Mouse (Mus musculus) forebrain, embryonic 15.5 days (tissue): Measurements from ENCODE around the gene Dbh. TPM values are rescaled to one million over a fixed set of nuclear protein-coding genes. Genes with fewer than 3 reads are reported as not detected.

ENCODE experiments used
- ATAC-seq: fragments of 200-750 bp; cut with Nextera tagmentation; replicated peaks from 2 replicates; pipeline ENCODE4 v1.8.0; 2017; ENCODE audit warnings: mild to moderate bottlenecking, moderate TSS enrichment, moderate library complexity
- H3K27ac ChIP-seq: fragments of 300-500 bp; sonication (generic); replicated peaks from 2 replicates; pipeline ENCODE4 v1.5.1; 2015; ENCODE audit warnings: mild to moderate bottlenecking, inconsistent platforms
- H3K27me3 ChIP-seq: fragments of 300-500 bp; sonication (generic); 2 replicates; pipeline ENCODE4 v1.6.1; 2015; ENCODE audit warnings: inconsistent platforms
- H3K36me3 ChIP-seq: fragments of 300-500 bp; sonication (generic); 2 replicates; pipeline ENCODE4 v1.6.1; 2015; ENCODE audit warnings: mild to moderate bottlenecking, inconsistent platforms
- H3K4me1 ChIP-seq: fragments of 300-500 bp; sonication (generic); 2 replicates; pipeline ENCODE4 v1.6.1; 2015; ENCODE audit warnings: inconsistent platforms
- H3K4me2 ChIP-seq: fragments of 300-500 bp; sonication (generic); replicated peaks from 2 replicates; pipeline ENCODE4 v1.6.1; 2015; ENCODE audit warnings: mild to moderate bottlenecking, inconsistent platforms
- H3K4me3 ChIP-seq: fragments of 300-500 bp; sonication (generic); 2 replicates; pipeline ENCODE4 v1.5.1; 2015; ENCODE audit warnings: mild to moderate bottlenecking, inconsistent platforms
- H3K9ac ChIP-seq: fragments of 300-500 bp; sonication (generic); replicated peaks from 2 replicates; pipeline ENCODE4 v1.6.1; 2015; ENCODE audit warnings: mild to moderate bottlenecking, inconsistent platforms
- H3K9me3 ChIP-seq: fragments of 300-500 bp; sonication (generic); 2 replicates; pipeline ENCODE4 v1.6.1; 2016; ENCODE audit warnings: inconsistent platforms
- WGBS: fragments of 180-500 bp; shearing (Covaris S2); methylation state at CpG from one replicate; pipeline ENCODE4 v1.1.7; 2015; ENCODE audit warnings: mixed read lengths; 5-methylcytosine and 5-hydroxymethylcytosine counted together
- polyA plus RNA-seq: library from polyadenylated mRNA; unstranded; fragments of >200 nt; fragmentation: Nextera tagmentation; extraction: Ambion mirVana; gene quantifications from 2 replicates; pipeline ENCODE4 v1.2.1, GENCODE M21; 2015

Gene Dbh
- polyA plus RNA-seq, 1 experiment from 2014 or later = not detected

DNA sequence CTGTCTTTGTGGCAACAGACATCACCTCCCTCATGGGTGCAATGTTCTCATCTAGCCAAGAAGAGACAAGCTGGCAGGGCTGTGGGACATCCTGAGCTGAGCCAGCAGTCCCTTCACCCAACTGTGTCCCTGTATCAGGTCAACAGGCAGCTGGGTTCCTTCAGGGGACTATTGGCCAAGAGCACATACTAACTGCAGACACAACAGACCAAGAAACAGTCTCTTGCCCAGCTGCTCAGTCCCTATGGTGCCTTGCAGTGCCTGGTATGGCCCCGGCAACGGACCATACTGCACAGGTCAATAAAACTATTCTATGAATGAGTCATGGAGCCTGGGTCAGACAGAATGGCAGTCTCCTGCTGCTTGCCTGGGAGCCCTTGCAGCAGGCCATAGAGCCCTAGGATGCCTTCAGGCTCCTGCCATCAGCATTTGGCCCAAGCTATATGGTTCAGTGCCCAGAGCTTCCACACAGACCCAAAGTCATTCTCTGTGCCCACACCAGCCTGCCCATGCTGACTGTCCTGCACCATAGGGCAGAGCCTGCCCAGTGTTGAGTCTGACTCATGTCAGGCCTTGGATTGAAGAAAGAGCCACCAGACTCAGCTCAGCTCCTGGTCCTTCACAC lies 64.6 kb downstream of the Dbh start:
- Histone ChIP-seq H3K9ac (no peak overlapping the region), H3K4me2 (no peak overlapping the region), H3K4me3 (no peak overlapping the region), H3K36me3 (no peaks in the 10 kb centered on the region), H3K4me1 (no peaks in the 10 kb centered on the region), H3K27ac (no peak overlapping the region), H3K27me3 (no peaks in the 10 kb centered on the region), H3K9me3 (no peaks in the 10 kb centered on the region)
- ATAC-seq = no peak
- WGBS = 95% methylated on average over 2 of the region's 2 CpGs

DNA sequence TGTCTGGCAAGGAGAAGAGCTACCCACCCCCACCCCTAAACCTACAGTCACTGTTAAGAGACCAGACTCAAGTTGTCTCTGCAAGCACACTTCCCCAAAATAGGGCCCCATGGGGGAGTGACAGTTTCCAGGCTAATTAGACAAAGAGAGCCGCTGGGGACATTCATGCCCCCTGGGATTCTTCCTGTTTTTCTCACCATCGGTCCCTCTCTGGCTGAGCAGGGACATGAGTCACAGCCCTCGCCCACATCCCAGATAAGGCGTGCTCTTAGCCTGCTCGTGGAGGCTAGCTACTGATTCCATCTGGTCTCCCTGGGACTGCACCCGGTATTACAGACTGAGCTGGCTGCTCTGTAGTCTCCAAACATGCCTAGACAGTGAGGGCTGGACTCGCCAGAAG lies 67.3 kb downstream of the Dbh start:
- H3K9ac ChIP-seq = no peak overlapping the region
- no peak overlapping the region for H3K4me3 ChIP-seq
- H3K27ac ChIP-seq = no peak overlapping the region
- no peaks in the 10 kb centered on the region for H3K36me3 ChIP-seq
- WGBS = 32% methylated on average over 7 of the region's 7 CpGs
- H3K9me3 ChIP-seq = no peaks in the 10 kb centered on the region
- H3K27me3 ChIP-seq = no peaks in the 10 kb centered on the region
- H3K4me2 ChIP-seq = no peak overlapping the region
- H3K4me1 ChIP-seq = no peaks in the 10 kb centered on the region
- ATAC-seq = no peak

Other genes with a start within 250 kb of the Dbh start
- 58.9 and 61.9 TPM in 2 replicates for gene Surf2, start 248.9 kb upstream of the Dbh start, polyA plus RNA-seq
- 74.0 and 77.3 TPM in 2 replicates for gene Surf1, start 248.7 kb upstream of the Dbh start, polyA plus RNA-seq
- 100 and 101 TPM in 2 replicates for gene Surf4, start 231.3 kb upstream of the Dbh start, polyA plus RNA-seq
- gene Stkld1, start 231.2 kb upstream of the Dbh start, polyA plus RNA-seq = 0.17 and 0.22 TPM in 2 replicates
- 38.4 and 38.8 TPM in 2 replicates for gene Rexo4, start 200.8 kb upstream of the Dbh start, polyA plus RNA-seq
- gene Adamts13, start 191.8 kb upstream of the Dbh start, polyA plus RNA-seq = 0.22 and 0.38 TPM in 2 replicates
- gene Cacfd1, start 155.3 kb upstream of the Dbh start, polyA plus RNA-seq = 120 and 121 TPM in 2 replicates
- gene Slc2a6, start 137.2 kb upstream of the Dbh start, polyA plus RNA-seq = 5.2 TPM in 2 replicates
- gene Mymk, start 93.1 kb upstream of the Dbh start, polyA plus RNA-seq = 0.17 TPM in 1 of 2 replicates, not detected in the other
- 6.8 and 9.5 TPM in 2 replicates for gene Adamtsl2, start 85.9 kb upstream of the Dbh start, polyA plus RNA-seq
- gene Fam163b, start 22.7 kb upstream of the Dbh start, polyA plus RNA-seq = 3.5 and 4.6 TPM in 2 replicates
- gene Sardh, start 83.1 kb downstream of the Dbh start, polyA plus RNA-seq = 3.6 and 4.5 TPM in 2 replicates